Mouse (Mus musculus): ENCODE measurements around the gene Lrrc63. TPM values are rescaled to one million over a fixed set of nuclear protein-coding genes. Genes with fewer than 3 reads are reported as not detected.

Gene Lrrc63
- polyA plus RNA-seq (2014; fragmentation: Nextera tagmentation; extraction: Ambion mirVana), result 0.07 and 0.09 TPM in 2 replicates

- WGBS, result under 1% methylated on average over 42 of the region's 42 CpGs
Observed at GRCm38 (mm10) chr14:75130501-75131318, at the start of gene Lrrc63, which contains the start of gene Lcp1. Lrrc63 (minus strand) TSS chr14:75130881. Lcp1 (plus strand) TSS chr14:75131101.

GRCm38 (mm10) chr14:75179255-75179963 is 48.7 kb upstream of the Lrrc63 start:
- DNase-seq, result no peak
- Histone ChIP-seq H3K27me3 (ENCODE audit: insufficient read depth, low read length) (no peaks in the 10 kb centered on the region), H3K4me1 (ENCODE audit: insufficient read depth) (no peaks in the 10 kb centered on the region), H3K36me3 (ENCODE audit: insufficient read depth) (no peaks in the 10 kb centered on the region), H3K9ac (no peak overlapping the region), H3K27ac (ENCODE audit: low read depth) (peak overlapping the region; percentile 54), H3K4me2 (peak overlapping the region; percentile 35), H3K4me3 (ENCODE audit: low read depth, low read length) (no peak overlapping the region), H3K9me3 (ENCODE audit: low read depth, low read length) (no peaks in the 10 kb centered on the region)
- no peak for TF ChIP-seq CTCF (IDR thresholded peaks at IDR 0.05; ENCODE audit: low read depth)
- 73% methylated on average over 20 of the region's 20 CpGs for WGBS
- ATAC-seq (ENCODE audit: insufficient read depth), result no peak

More at GRCm38 (mm10) chr14:75130501-75131318, at the start of gene Lrrc63, which contains the start of gene Lcp1:
- Histone ChIP-seq H3K36me3 (ENCODE audit: insufficient read depth) (no peaks in the 10 kb centered on the region), H3K27ac (ENCODE audit: low read depth) (peak within 1 kb of the TSS; percentile 51; the same call in 1 of the 2 replicates), H3K4me1 (ENCODE audit: insufficient read depth) (no peaks in the 10 kb centered on the region; the same call in 1 of the 2 replicates), H3K9ac (peak within 1 kb of the TSS; percentile 62), H3K4me3 (ENCODE audit: low read depth, low read length) (peak within 1 kb of the TSS; percentile 59), H3K27me3 (ENCODE audit: insufficient read depth, low read length) (no peaks in the 10 kb centered on the region), H3K4me2 (peak within 1 kb of the TSS; percentile 94), H3K9me3 (ENCODE audit: low read depth, low read length) (no peaks in the 10 kb centered on the region)
- DNase-seq (peak; percentile 93), ATAC-seq (ENCODE audit: insufficient read depth) (peak; percentile 93)
- no peak for TF ChIP-seq CTCF (IDR thresholded peaks at IDR 0.05; ENCODE audit: low read depth)

- peak overlapping the region; percentile 54; the same call in 1 of the 2 replicates for H3K27ac ChIP-seq (ENCODE audit: low read depth)
- 58% methylated on average over 10 of the region's 10 CpGs for WGBS
- no peaks in the 10 kb centered on the region for H3K9me3 ChIP-seq (ENCODE audit: low read depth, low read length)
- H3K27me3 ChIP-seq (ENCODE audit: insufficient read depth, low read length), result no peaks in the 10 kb centered on the region
- peak; percentile 25 for DNase-seq
- ATAC-seq (ENCODE audit: insufficient read depth), result peak; percentile 63; the same call in 1 of the 2 replicates
- H3K4me1 ChIP-seq (ENCODE audit: insufficient read depth), result no peaks in the 10 kb centered on the region
- peak overlapping the region; percentile 1; the same call in 1 of the 2 replicates for H3K4me3 ChIP-seq (ENCODE audit: low read depth, low read length)
- TF ChIP-seq CTCF (IDR thresholded peaks at IDR 0.05; ENCODE audit: low read depth), result no peak
- H3K36me3 ChIP-seq (ENCODE audit: insufficient read depth), result no peaks in the 10 kb centered on the region
- peak overlapping the region; percentile 35 for H3K4me2 ChIP-seq
- no peak overlapping the region for H3K9ac ChIP-seq
Observed at GRCm38 (mm10) chr14:75178801-75179211, 48.1 kb upstream of the Lrrc63 start.

DNA sequence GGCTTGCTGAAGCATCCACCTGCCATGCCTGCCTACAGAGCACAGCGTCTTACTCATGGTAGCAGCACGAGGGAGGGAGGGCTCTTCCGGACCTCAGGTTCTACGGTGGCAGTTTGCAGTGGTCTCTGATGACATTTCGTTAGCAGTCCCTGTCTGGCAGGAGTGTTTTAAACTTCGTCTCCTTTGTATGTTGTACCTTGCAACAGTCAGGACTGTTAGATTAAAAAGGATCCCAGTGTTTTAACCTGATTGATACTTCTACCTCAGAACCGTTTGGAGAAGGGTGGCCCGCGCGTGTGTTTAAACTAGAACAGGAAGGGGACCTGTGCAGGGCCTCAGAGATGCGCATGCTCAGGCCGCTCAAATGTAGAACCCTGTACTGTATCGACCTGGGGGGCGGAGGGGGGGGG is 47.7 kb upstream of the Lrrc63 start:
- no peak for DNase-seq
- Histone ChIP-seq H3K4me1 (ENCODE audit: insufficient read depth) (no peaks in the 10 kb centered on the region), H3K9me3 (ENCODE audit: low read depth, low read length) (no peaks in the 10 kb centered on the region), H3K4me2 (peak overlapping the region; percentile 35), H3K4me3 (ENCODE audit: low read depth, low read length) (peak overlapping the region; percentile 1; the same call in 1 of the 2 replicates), H3K27me3 (ENCODE audit: insufficient read depth, low read length) (no peaks in the 10 kb centered on the region), H3K27ac (ENCODE audit: low read depth) (peak overlapping the region; percentile 6; the same call in 1 of the 2 replicates), H3K36me3 (ENCODE audit: insufficient read depth) (no peaks in the 10 kb centered on the region), H3K9ac (no peak overlapping the region)
- 57% methylated on average over 14 of the region's 14 CpGs for WGBS
- no peak for TF ChIP-seq CTCF (IDR thresholded peaks at IDR 0.05; ENCODE audit: low read depth)
- peak; percentile 64; the same call in 1 of the 2 replicates for ATAC-seq (ENCODE audit: insufficient read depth)

- no peak overlapping the region for H3K4me2 ChIP-seq
- H3K27ac ChIP-seq (ENCODE audit: low read depth), result no peak overlapping the region
- H3K4me1 ChIP-seq (ENCODE audit: insufficient read depth), result no peaks in the 10 kb centered on the region
- no peak for ATAC-seq (ENCODE audit: insufficient read depth)
- H3K9me3 ChIP-seq (ENCODE audit: low read depth, low read length), result no peaks in the 10 kb centered on the region
- no peak overlapping the region for H3K4me3 ChIP-seq (ENCODE audit: low read depth, low read length)
- WGBS, result 72% methylated on average over 3 of the region's 3 CpGs
- DNase-seq, result no peak
- no peak for TF ChIP-seq CTCF (IDR thresholded peaks at IDR 0.05; ENCODE audit: low read depth)
- no peak overlapping the region for H3K9ac ChIP-seq
- H3K36me3 ChIP-seq (ENCODE audit: insufficient read depth), result no peaks in the 10 kb centered on the region
- H3K27me3 ChIP-seq (ENCODE audit: insufficient read depth, low read length), result no peaks in the 10 kb centered on the region
Observed at GRCm38 (mm10) chr14:75177400-75177799, 46.7 kb upstream of the Lrrc63 start.

DNA sequence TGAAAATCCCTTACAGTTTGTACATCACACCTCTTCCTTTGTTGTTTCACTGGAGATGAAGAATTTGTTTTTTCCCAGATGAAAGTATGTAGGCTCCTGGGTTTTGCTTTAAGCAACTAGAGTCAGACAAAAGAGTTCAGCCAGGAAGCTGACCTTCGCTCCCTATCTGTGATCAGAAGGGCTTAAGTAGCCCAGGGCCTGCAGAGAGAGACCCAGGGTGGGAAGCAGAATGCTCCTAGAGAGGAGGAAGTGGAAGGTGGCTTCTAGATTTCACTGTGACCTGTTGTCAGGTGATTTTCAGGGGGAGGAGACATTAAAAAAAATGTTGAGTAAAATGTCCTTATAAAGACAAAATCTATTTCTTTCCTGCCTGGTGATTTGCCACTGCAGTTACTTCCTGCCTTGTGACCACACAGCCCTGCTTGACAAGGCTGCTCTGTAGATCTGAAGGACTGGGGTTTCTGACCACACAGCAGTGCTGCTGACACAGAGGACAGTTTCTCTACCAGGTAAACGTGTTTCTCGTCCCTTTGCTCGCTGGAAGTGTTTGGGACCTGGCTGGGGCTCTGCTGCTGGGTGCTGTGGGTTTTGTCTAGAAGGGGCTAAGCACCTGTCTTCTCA is 45.9 kb upstream of the Lrrc63 start:
- Histone ChIP-seq H3K9me3 (ENCODE audit: low read depth, low read length) (no peaks in the 10 kb centered on the region), H3K4me3 (ENCODE audit: low read depth, low read length) (no peak overlapping the region), H3K4me1 (ENCODE audit: insufficient read depth) (no peaks in the 10 kb centered on the region), H3K36me3 (ENCODE audit: insufficient read depth) (no peaks in the 10 kb centered on the region), H3K27me3 (ENCODE audit: insufficient read depth, low read length) (no peaks in the 10 kb centered on the region), H3K4me2 (no peak overlapping the region), H3K27ac (ENCODE audit: low read depth) (no peak overlapping the region), H3K9ac (no peak overlapping the region)
- TF ChIP-seq CTCF (IDR thresholded peaks at IDR 0.05; ENCODE audit: low read depth), result no peak
- 52% methylated on average over 4 of the region's 4 CpGs for WGBS
- DNase-seq (peak; percentile 32), ATAC-seq (ENCODE audit: insufficient read depth) (0 out of 2 replicates have a peak, but pooled peaks have one; percentile 36)

All from lung, embryonic 14.5 days (tissue).